Mouse (Mus musculus): ENCODE measurements around the gene Mthfd1. TPM values are rescaled to one million over a fixed set of nuclear protein-coding genes. Genes with fewer than 3 reads are reported as not detected.

Mthfd1 gene
- polyA plus RNA-seq, 1 experiment: 237 TPM

GRCm38 (mm10) chr12:76318282-76319212 lies 63.4 kb downstream of the Mthfd1 start:
- no peaks in the 10 kb centered on the region for H3K4me1 ChIP-seq (ENCODE audit: control insufficient read depth, insufficient read depth, low read length)
- peaks cover 53% of the 10 kb centered on the region for H3K36me3 ChIP-seq (ENCODE audit: control insufficient read depth, insufficient read depth, low read length, poor library complexity, severe bottlenecking)
- no peaks in the 10 kb centered on the region for H3K9me3 ChIP-seq (replicated peaks; ENCODE audit: control insufficient read depth, insufficient read depth, low read length, poor library complexity, severe bottlenecking)
- H3K27me3 ChIP-seq (ENCODE audit: control insufficient read depth, insufficient read depth, low read length, poor library complexity, severe bottlenecking): no peaks in the 10 kb centered on the region
- TF ChIP-seq EP300 (IDR thresholded peaks at IDR 0.05; ENCODE audit: insufficient read depth, low read depth, low read length): no peak
- no peak for TF ChIP-seq CTCF (IDR thresholded peaks at IDR 0.05; ENCODE audit: low read depth, low read length)
- no peak for TF ChIP-seq POLR2A (IDR thresholded peaks at IDR 0.05; ENCODE audit: insufficient read depth, low read length)
- H3K9ac ChIP-seq (ENCODE audit: low read depth, poor library complexity, severe bottlenecking): no peak overlapping the region
- no peak overlapping the region for H3K27ac ChIP-seq (ENCODE audit: insufficient read depth, low read length)
- H3K4me3 ChIP-seq (ENCODE audit: low read depth, low read length): no peak overlapping the region

GRCm38 (mm10) chr12:76324679-76325431 lies 69.8 kb downstream of the Mthfd1 start, which contains the start of gene Akap5:
Gene Akap5 (plus strand): TSS chr12:76324891.
- H3K4me1 ChIP-seq (ENCODE audit: control insufficient read depth, insufficient read depth, low read length): no peaks in the 10 kb centered on the region
- peaks cover 13% of the 10 kb centered on the region for H3K36me3 ChIP-seq (ENCODE audit: control insufficient read depth, insufficient read depth, low read length, poor library complexity, severe bottlenecking)
- H3K27me3 ChIP-seq (ENCODE audit: control insufficient read depth, insufficient read depth, low read length, poor library complexity, severe bottlenecking): no peaks in the 10 kb centered on the region
- H3K4me3 ChIP-seq (ENCODE audit: low read depth, low read length): peak within 1 kb of the TSS; percentile 88
- TF ChIP-seq EP300 (IDR thresholded peaks at IDR 0.05; ENCODE audit: insufficient read depth, low read depth, low read length): no peak
- TF ChIP-seq POLR2A (IDR thresholded peaks at IDR 0.05; ENCODE audit: insufficient read depth, low read length): no peak
- TF ChIP-seq CTCF (IDR thresholded peaks at IDR 0.05; ENCODE audit: low read depth, low read length): no peak
- no peaks in the 10 kb centered on the region for H3K9me3 ChIP-seq (replicated peaks; ENCODE audit: control insufficient read depth, insufficient read depth, low read length, poor library complexity, severe bottlenecking)
- H3K27ac ChIP-seq (ENCODE audit: insufficient read depth, low read length): no peak within 1 kb of the TSS
- peak within 1 kb of the TSS; percentile 49 for H3K9ac ChIP-seq (ENCODE audit: low read depth, poor library complexity, severe bottlenecking)

GRCm38 (mm10) chr12:76326437-76327220 lies 71.5 kb downstream of the Mthfd1 start:
- H3K36me3 ChIP-seq (ENCODE audit: control insufficient read depth, insufficient read depth, low read length, poor library complexity, severe bottlenecking): peaks cover 4% of the 10 kb centered on the region; the same call in 1 of the 2 replicates
- no peak overlapping the region for H3K4me3 ChIP-seq (ENCODE audit: low read depth, low read length)
- no peaks in the 10 kb centered on the region for H3K9me3 ChIP-seq (replicated peaks; ENCODE audit: control insufficient read depth, insufficient read depth, low read length, poor library complexity, severe bottlenecking)
- no peaks in the 10 kb centered on the region for H3K27me3 ChIP-seq (ENCODE audit: control insufficient read depth, insufficient read depth, low read length, poor library complexity, severe bottlenecking)
- no peak for TF ChIP-seq CTCF (IDR thresholded peaks at IDR 0.05; ENCODE audit: low read depth, low read length)
- no peak overlapping the region for H3K9ac ChIP-seq (ENCODE audit: low read depth, poor library complexity, severe bottlenecking)
- H3K4me1 ChIP-seq (ENCODE audit: control insufficient read depth, insufficient read depth, low read length): no peaks in the 10 kb centered on the region
- H3K27ac ChIP-seq (ENCODE audit: insufficient read depth, low read length): no peak overlapping the region

- Histone ChIP-seq H3K4me1 (ENCODE audit: control insufficient read depth, insufficient read depth, low read length) (no peaks in the 10 kb centered on the region), H3K4me3 (ENCODE audit: low read depth, low read length) (no peak overlapping the region), H3K27me3 (ENCODE audit: control insufficient read depth, insufficient read depth, low read length, poor library complexity, severe bottlenecking) (no peaks in the 10 kb centered on the region), H3K36me3 (ENCODE audit: control insufficient read depth, insufficient read depth, low read length, poor library complexity, severe bottlenecking) (0 out of 2 replicates have a peak, but pooled peaks cover 4% of the 10 kb centered on the region), H3K9me3 (replicated peaks; ENCODE audit: control insufficient read depth, insufficient read depth, low read length, poor library complexity, severe bottlenecking) (no peaks in the 10 kb centered on the region), H3K9ac (ENCODE audit: low read depth, poor library complexity, severe bottlenecking) (no peak overlapping the region), H3K27ac (ENCODE audit: insufficient read depth, low read length) (no peak overlapping the region)
- no peak for TF ChIP-seq POLR2A (IDR thresholded peaks at IDR 0.05; ENCODE audit: insufficient read depth, low read length)
- TF ChIP-seq CTCF (IDR thresholded peaks at IDR 0.05; ENCODE audit: low read depth, low read length): no peak
- no peak for TF ChIP-seq EP300 (IDR thresholded peaks at IDR 0.05; ENCODE audit: insufficient read depth, low read depth, low read length)
Observed at GRCm38 (mm10) chr12:76328567-76329354, 73.7 kb downstream of the Mthfd1 start.

GRCm38 (mm10) chr12:76333688-76334087 lies 78.6 kb downstream of the Mthfd1 start:
- H3K9me3 ChIP-seq (replicated peaks; ENCODE audit: control insufficient read depth, insufficient read depth, low read length, poor library complexity, severe bottlenecking): no peaks in the 10 kb centered on the region
- H3K27me3 ChIP-seq (ENCODE audit: control insufficient read depth, insufficient read depth, low read length, poor library complexity, severe bottlenecking): no peaks in the 10 kb centered on the region
- no peaks in the 10 kb centered on the region for H3K4me1 ChIP-seq (ENCODE audit: control insufficient read depth, insufficient read depth, low read length)
- H3K9ac ChIP-seq (ENCODE audit: low read depth, poor library complexity, severe bottlenecking): no peak overlapping the region
- no peaks in the 10 kb centered on the region for H3K36me3 ChIP-seq (ENCODE audit: control insufficient read depth, insufficient read depth, low read length, poor library complexity, severe bottlenecking)
- TF ChIP-seq POLR2A (IDR thresholded peaks at IDR 0.05; ENCODE audit: insufficient read depth, low read length) (no peak), EP300 (IDR thresholded peaks at IDR 0.05; ENCODE audit: insufficient read depth, low read depth, low read length) (no peak), CTCF (IDR thresholded peaks at IDR 0.05; ENCODE audit: low read depth, low read length) (no peak)
- no peak overlapping the region for H3K27ac ChIP-seq (ENCODE audit: insufficient read depth, low read length)
- H3K4me3 ChIP-seq (ENCODE audit: low read depth, low read length): no peak overlapping the region

Measured in ES-Bruce4 (cell line).